Mouse (Mus musculus): ENCODE measurements around the gene Tuba4a.
A peak's percentile ranks its signal among the peaks of the same experiment; 100 is the strongest.

The Tuba4a gene

DNA sequence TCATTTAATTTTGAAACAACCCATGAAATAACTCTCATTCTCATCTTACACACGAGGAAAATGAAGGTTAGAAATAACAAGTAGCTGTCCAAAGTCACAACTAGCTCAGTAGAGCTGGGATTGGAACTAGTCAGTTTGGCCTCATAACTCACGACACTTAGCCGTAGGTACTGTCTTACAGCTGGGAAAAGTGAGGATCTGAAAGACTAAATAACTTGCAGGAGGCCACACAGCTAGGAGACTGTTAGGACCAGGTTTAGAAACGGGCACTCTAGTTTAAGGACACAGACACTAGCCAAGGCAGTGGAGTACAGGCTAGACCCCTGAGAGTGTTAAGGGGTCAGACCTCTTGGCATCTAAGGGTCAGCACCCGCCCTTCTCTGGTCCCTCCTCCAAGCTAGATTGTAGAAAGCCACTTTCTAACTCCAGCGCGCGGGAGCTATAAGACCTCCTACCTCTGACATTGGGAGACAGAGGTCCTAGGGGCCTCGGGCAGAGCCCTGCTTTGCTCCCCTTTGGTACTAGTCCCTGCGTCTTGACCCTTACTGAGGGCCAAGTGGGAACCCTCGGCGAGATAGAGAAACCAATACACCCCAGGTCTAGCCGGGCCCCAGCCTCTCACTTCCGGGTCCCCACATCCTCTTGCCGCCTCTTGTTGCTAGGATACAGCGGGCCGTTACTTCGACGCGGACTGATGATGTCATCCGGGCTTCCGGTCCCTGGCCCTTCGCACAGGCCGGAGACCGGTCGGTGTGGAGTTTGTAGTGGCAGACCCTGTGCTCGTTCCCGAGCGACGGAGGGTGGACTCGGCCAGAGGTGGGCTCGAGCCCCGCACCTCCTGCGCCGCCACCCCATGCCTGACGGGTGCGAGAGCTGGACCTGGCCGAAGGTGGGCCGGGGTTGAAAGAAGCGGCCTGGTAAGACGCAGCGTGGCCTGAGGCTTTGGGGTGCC, 9.3 kb downstream of the Tuba4a start, which contains the start of the genes Glb1l and Stk16:
TSS of gene Glb1l (minus strand) at position 678 of the 952 bp plus-strand sequence.
TSS of gene Stk16 (plus strand) at position 703 of the 952 bp plus-strand sequence.
- peak; percentile 94 for DNase-seq

- peak; percentile 42 for DNase-seq
Observed at GRCm38 (mm10) chr1:75208967-75209678, 10.5 kb downstream of the Tuba4a start.

- no peak for DNase-seq
Observed at GRCm38 (mm10) chr1:75201236-75201635, 18.4 kb downstream of the Tuba4a start.

DNA sequence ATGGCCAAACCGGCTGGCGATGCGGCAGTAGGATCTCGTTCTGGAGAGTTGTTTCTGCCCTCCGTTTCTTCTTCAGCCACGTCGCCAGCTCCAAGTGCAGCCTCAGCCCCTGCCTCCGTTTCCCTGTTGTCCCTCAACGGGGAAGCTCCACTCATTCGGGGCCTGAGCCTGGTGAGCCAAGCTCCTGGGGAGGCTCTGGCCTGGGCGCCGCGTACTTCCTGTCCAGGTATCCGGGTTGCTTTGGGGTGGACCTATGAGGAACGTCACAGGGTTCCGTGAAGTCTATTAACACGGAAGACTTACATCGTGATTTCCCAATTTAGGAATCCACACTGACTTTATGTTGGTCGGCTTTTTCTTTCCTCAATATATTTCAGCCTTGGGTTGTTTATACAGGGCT, 27.2 kb downstream of the Tuba4a start:
- peak; percentile 69 for DNase-seq

- DNase-seq = peak; percentile 97
Observed at GRCm38 (mm10) chr1:75191622-75192402, 27.9 kb downstream of the Tuba4a start, which contains the start of the genes Ankzf1 and Atg9a. Ankzf1 (plus strand) TSS chr1:75192151. Atg9a (minus strand) TSS chr1:75192196.

GRCm38 (mm10) chr1:75191258-75191621, 28.4 kb downstream of the Tuba4a start:
- no peak for DNase-seq

DNA sequence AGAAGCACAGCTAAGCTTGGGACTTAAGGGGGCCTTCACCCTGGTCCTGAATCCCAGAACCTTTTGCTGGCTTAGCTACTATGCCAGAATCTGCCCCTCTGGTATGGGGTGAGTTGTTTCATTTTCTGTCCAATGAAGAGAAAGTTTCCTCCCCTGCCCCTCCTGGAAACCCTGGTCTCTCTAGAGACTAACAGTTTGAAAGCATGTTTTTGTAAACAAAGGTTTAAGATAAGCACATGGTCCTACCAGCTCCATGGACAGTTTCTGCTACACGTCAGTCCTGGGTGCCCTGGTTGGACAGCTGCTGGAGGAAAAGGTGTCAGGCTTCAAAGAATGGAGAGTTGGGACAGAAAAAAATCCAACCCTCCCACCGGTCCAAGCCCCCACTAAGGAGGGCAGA, 29.1 kb downstream of the Tuba4a start:
- DNase-seq = no peak

DNA sequence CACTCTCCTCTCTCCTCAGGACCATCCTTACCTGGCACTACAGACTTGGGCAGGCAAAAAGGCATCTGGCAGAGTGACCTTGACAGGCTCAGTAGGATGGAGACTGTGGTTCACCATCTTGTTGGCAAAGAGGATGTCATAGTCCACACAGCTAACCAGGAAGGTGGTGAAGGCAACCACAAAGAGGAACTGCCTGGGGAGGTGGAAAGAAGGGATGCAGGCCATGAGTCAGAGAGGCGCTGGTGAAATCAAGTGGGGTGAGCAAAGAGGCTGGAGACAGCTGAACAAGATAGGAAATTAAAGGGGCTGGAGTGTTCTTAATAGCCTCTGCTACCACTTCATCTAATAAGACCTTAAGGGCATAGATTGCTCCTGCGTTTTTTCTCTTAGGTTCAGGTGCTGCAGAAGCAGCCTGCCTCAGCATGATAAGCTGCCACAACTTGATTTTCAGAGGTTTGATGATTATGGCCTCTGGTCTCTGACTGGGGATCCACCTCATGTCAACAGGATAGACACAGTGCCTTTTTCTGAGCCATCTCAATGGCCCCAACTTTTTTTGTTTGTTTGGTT, 31.7 kb downstream of the Tuba4a start:
- DNase-seq = no peak

DNA sequence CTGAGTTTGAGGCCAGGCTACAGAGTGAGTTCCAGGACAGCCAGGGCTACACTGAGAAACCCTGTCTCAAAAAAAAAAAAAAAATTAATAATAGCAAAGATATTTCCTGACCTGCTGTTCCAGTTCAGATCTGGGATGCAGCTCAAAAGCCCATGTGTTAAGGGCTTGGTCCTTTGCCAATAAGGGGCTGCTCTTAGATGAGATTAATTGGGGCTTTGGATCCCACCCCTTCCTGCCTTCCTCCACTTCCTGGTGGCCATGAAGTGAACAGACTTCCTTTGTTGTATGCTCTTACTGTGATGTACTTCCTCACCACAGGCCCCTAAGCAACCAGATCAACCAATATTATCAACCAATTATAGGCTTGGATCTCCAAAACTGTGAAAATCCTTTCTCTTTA, 32.5 kb downstream of the Tuba4a start:
- DNase-seq = no peak

DNA sequence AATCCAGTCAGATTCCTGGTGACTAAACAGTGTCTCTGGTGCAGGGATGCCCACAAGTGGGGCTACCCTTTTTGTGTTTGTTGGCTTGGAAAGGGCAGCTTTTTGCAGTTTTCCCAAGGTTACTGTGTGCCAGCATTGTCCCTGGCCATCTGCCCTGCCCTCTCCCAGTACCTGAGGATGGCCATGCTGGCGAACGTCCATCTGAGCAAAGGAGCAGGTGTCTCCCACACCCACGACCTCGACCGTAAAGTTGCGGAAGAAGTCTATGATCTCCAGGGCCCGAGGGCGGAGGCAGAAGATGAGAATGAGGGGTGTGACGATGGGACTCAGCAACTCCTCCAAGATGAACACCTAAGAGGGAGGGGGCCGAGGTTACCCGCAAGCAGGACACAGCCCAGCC, 34.2 kb downstream of the Tuba4a start:
- DNase-seq = no peak

DNA sequence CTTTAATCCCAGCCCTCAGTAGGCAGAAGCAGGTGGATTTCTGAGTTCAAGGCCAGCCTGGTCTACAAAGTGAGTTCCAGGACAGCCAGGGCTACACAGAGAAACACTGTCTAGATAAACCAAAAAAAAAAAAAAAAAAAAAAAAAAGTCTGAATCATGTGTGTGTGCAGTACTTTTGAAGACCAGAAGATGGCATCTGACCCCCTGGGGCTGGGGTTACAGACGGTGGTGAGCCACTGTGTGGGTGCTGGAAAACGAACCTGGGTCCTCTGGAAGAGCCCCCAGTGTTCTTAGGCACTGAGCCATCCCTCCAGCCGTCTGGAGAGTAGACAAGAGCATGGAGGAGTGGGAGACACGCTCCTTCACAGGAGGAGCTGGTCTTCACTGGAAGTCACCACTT, 37.5 kb downstream of the Tuba4a start:
- no peak for DNase-seq

GRCm38 (mm10) chr1:75181377-75181870, 38.2 kb downstream of the Tuba4a start:
- DNase-seq = no peak

DNA sequence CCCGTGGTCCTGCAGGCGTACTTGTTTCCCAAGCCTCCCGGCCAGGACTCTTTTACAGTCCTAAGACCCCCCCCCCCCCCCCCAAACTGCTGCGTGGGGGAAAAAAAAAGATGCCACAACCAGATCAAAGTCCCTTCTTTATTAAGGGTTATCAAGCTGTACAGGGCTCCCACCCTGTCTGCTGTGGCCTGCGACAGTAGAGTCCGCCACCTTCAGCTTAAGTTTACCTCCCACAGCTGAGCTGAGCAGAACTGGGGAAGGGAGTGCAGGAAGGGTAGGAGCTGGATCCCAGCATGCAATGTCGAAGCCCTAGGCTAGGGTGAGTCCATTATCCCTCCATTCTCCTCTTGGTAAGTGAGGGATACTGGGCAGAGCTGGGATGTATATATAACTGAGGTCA, 38.9 kb downstream of the Tuba4a start:
- no peak for DNase-seq

- DNase-seq = peak; percentile 95
Observed at GRCm38 (mm10) chr1:75180105-75180590, 39.5 kb downstream of the Tuba4a start, which contains the start of gene Abcb6. Abcb6 (minus strand) TSS chr1:75180392.

- DNase-seq = peak; percentile 83
Observed at GRCm38 (mm10) chr1:75179334-75180104, 40.1 kb downstream of the Tuba4a start.

DNA sequence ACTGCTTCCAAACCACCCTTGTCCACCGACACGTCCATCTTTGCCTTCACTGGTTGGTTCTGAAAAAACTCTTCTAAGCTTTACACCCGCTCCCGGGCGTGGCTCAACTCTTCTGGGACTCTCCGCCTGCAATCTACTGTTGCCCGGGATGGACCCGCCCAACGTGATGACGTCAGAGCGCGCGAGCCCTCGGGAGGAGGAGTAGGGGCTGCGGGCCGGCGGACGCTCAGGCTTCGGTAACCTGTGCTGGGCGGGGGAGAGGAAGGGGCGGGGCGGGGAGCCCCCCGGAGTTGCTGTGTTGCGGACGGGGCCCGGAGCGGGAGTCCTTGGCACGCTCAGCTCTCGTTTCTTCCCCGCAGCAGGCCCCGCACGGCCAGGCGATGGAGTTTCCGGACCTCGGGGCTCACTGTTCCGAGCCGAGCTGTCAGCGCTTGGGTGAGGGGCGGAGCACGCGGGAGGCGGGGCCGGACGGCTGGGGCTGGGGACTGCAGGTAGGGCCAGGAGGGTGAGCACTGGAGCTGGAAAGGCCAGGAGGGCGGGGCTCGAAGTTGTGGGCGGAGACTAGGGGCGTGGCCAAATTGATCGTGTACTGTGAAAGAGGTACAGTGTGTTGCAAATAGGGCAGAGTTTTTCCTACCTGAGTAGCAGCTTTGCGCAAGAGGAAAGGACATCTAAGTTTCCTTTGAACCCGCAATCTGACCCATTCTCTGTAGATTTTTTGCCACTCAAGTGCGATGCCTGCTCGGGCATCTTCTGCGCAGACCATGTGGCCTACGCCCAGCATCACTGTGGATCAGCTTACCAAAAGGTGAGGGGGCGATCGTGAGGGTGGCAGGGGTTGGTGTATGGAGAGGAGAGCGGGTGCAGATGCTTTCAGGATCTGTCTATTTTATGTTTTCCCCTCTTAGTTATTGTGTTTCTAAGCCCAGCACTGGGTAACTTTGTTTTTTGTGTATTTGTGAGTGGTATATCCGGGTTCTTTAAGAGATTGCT, 50.9 kb downstream of the Tuba4a start, which contains the start of gene Zfand2b:
TSS of gene Zfand2b (plus strand) at position 175 of the 993 bp plus-strand sequence.
- DNase-seq = peak; percentile 99

DNA sequence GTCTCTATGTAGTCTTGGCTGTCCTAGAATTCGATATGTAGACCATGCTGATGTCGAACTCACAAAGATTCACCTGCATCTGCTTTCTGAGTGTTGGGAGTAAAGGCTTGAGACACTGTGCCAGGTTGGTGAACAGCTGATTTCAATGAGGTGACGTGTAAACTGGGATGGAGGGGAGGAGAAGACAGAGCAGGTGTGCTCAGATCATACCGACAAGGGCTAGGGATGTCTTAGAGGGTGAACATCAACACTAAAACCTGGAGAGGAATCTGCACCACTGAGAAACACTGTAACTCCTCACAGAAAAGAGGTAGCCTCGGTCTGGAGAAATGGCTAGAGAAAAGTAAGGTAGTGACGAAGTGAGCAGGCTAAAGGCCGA, 51.6 kb downstream of the Tuba4a start:
- no peak for DNase-seq

Measured in liver (tissue).